Mouse (Mus musculus): ENCODE results near the gene Mslnl.

Mslnl gene

DNA sequence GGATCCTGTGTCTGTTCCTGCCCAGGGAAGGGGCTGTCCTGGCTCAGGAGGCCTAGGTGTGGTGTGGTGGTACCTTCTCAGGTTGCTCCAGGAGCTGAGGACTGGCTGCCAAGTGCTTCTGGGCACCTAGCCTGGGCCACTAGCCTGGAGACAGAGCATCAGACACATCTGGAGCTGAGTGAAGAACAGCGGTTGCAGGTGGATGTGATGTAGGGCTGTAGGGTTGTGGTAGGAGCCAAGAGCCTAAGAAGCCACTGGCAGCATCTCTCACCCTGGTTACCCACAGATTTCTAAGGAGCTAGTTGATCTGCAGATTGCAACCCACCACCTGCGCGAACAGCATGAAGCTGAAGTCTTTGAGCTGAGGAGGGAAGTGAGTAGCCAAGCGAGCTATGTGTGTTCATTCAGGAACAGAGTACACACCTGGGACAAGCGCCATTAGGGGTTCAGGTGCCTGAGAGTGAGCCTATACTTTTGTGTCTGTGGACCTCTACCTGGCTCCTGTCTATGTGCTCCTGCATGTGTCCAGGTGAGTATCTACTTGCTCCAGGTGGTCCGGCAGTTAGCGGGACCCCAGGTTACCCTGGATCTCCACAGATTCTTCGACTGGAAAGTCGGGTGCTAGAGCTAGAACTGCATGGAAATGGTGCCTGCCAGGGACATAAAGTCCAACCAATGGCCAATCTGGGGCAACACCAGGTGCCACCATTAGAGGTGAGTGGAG, 51.1 kb downstream of the Mslnl start:
- peak; percentile 90 for DNase-seq

DNA sequence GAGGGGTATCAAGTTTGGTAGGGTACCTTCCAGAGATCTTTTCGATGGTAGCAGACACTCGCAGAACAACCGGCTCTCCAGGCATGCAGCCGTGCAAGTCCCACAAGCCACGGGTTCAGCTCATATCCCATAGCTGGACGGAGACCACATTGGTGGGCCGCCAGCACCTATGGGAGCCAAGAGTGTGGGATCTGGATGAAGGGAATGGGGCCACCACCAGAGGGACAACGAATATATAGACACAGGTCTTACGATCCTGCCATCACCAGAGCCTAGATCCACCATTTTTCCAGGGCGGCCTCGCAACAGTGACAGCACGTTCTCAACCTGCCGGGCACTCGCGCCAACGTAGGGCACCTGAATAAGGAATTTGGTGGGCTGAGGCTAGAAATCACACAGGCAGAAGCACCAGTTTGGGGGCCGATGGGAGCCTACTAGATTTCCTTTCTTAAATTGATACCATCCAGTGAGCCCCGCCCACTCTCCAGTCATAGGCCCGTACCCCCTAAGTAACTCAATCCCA, 55.5 kb downstream of the Mslnl start:
- DNase-seq, result peak; percentile 94

DNA sequence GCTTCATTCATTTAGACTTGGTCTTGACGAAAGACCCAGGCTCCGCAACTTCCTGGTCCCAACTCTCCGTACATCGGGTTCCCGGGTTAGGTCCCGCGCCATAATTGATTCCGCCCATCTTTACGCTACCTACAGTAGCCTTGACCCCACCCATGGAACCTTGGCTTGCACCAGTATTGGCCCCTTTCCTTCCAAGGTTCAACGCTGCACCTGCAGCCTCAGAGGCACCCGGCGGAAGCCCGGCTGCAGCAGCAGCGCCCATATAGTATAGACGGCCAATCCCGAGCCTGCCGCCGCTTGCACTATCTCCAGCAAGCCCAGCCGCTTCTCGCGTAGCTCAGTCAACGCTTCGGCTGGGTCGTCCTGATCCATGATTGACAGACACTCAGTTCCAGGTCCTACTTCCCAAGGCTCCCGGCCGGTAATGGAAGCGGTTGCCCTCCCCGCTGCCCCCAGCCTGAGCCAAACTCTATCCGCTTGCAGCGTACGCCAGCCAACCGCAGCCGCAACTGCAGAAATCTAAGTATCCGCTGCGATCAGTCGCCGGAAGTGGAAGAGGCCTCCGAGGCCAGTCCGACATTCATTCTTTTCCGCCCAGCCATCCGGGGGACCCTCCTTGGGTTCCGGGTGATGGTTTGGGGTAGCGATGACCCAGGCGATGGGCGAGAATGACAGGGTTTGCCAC, 56.1 kb downstream of the Mslnl start:
- peak; percentile 98 for DNase-seq

DNA sequence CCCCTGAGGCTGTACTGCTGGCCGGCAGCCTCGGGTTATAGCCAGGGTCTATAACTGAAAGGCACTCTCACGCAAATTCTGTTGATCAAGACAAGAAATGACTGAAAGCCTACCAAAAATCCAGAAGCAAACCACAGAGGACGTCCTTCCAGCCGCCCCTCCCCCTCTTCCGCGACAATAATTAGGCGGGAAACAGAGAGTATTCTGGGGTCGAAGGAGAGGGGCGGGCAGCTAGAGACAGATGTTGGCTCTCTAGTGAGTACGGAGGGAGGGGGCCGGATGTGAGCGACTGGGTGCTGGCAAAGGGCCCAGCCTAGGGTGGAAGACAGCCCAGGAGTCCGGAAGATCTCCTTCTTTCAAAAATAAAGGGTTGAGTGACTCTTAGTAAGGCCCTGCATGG, 56.8 kb downstream of the Mslnl start, which contains the start of gene Fam173a:
TSS of gene Fam173a (minus strand) at position 287 of the 400 bp plus-strand sequence.
- DNase-seq, result peak; percentile 99

DNA sequence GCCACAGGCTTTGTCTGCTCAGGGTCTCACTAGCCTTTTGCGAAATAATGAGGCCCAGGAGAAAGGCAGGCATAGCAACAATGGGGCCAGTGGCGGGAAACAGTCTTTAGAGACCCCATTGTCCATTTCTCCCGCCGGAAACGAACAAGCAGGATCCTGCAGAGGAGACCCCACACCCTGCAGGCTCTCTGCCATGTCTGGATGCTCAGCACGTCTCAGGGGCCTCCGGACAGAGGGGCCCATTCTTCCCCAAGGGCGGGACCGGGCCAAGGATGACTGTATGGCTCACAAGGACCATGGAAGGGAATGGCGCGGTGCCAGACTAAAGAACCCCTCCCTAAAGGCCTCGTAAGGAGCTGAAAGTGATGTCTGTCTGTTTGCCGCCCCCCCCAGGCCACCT, 58.4 kb downstream of the Mslnl start:
- DNase-seq, result no peak

DNA sequence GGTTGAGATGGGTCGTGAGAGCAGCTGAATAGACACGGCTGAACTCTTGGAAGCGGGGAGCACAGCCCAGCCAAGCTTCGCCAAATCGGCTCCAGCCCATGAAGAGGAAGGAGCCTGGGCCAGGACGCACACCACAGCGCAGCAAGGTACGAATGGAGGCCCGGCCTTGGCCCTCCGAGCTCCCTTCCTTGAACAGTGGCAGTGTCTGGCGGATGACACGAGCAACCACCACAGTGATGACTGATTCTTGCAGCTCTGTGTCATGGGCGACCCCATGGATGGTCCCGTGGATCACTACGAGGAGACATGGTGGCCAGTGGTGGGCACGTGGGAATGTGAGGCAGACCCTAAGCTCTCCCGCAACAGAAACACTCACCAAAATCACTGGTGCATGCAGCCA, 59.2 kb downstream of the Mslnl start:
- DNase-seq, result peak; percentile 92

DNA sequence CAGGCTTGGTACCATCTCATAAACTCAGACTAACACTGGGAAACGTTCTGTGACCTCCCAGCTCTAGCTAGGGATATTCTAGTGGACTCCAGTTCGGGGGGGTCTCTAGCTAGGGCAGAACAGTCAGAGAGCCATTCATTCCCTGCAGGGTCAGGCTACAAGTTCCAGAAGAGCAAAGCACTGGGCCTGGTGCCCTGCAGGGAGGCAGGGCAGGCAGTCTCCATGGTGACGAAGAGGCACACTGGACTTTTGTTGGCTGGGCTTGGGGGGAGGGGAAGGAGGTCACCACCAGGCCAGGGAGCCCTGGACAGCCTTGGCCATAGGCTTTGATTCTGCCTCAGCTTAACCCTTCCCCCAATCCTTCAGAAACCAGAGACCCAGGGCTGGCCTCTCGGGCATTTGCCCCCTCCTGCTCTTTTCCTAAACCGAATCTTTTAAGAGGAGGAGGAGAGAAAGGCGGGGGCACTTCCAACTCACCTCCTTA, 59.8 kb downstream of the Mslnl start, which contains the start of gene AC134908.4:
TSS of gene AC134908.4 (minus strand) at position 51 of the 484 bp plus-strand sequence.
- peak; percentile 94 for DNase-seq

DNA sequence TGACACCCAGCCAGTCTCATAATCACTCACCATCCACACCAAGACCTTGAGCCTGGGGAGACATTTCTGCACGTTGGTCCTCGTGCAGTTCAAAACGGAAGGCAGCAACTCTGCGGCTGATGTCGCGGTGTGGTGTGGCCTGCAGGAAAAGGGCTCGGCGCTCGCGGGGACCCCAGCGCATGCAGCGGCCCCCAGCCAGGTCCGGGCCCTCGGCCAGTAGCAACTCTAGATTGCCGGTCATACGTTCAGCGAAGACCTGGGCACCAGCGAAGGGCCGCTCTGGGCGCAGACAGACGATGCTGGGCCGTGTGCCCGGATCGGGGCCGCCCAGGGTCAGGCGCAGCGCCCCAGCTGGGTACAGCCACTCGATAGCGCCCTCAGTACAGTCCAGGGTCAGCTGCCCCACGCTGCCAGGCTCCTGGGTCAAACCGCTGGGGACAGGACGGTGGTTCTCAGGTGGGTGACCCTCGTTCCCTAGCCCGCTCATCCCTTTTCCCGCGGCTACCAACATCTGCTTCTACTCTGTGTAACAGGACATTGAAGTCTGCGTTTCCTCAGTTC, 60.4 kb downstream of the Mslnl start:
- peak; percentile 96 for DNase-seq

DNA sequence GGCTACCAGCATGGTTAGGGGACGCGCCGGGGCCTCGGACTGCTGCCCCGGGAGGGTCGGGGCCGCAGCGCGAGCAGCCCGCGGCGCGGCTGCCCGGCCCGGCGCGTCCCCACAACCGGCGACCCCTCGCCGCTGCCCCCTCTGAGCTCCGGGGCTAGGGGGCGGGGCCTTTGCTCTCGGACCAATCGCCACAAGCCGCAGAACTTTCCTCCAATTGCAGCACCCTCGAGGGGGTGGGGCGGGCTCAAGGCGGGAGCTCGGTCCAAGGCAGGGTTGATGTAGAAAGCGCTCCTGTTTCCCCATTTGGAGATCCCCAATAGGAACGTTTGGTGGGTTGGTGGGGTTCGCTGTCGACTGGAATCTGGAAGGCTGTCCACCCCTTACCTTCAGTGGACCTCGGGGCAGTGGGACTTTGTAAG, 61.1 kb downstream of the Mslnl start, which contains the start of gene Metrn:
TSS of gene Metrn (minus strand) at position 186 of the 419 bp plus-strand sequence.
- DNase-seq, result peak; percentile 100
